Mouse (Mus musculus): Measurements from ENCODE around the gene Srd5a2. TPM values are rescaled to one million over a fixed set of nuclear protein-coding genes. Genes with fewer than 3 reads are reported as not detected.

Srd5a2 gene
- not detected for polyA plus RNA-seq (2014; fragmentation: Illumina TruSeq; extraction: RNeasy Lipid Tissue Mini Kit (QIAGEN cat#74804); ENCODE audit: insufficient read depth, low read depth, low replicate concordance)

GRCm38 (mm10) chr17:74047210-74048082 lies at the start of gene Srd5a2:
Gene Srd5a2, minus strand, starts transcription at chr17:74047916.

Other genes starting within 250 kb of the Srd5a2 start
- 6.3 TPM for gene Ehd3, start 243.8 kb downstream of the Srd5a2 start, polyA plus RNA-seq (2014; fragmentation: Illumina TruSeq; extraction: RNeasy Lipid Tissue Mini Kit (QIAGEN cat#74804); ENCODE audit: insufficient read depth, low read depth, low replicate concordance)
- gene Xdh, start 97.7 kb downstream of the Srd5a2 start, polyA plus RNA-seq (2014; fragmentation: Illumina TruSeq; extraction: RNeasy Lipid Tissue Mini Kit (QIAGEN cat#74804); ENCODE audit: insufficient read depth, low read depth, low replicate concordance) = 83.3 TPM
- 25.5 TPM for gene Memo1, start 247.6 kb upstream of the Srd5a2 start, polyA plus RNA-seq (2014; fragmentation: Illumina TruSeq; extraction: RNeasy Lipid Tissue Mini Kit (QIAGEN cat#74804); ENCODE audit: insufficient read depth, low read depth, low replicate concordance)